Mouse (Mus musculus): Measurements from ENCODE around the gene Gm21256. TPM values are rescaled to one million over a fixed set of nuclear protein-coding genes. Genes with fewer than 3 reads are reported as not detected.
"Not testable (repeated sequence)": the region's sequence is repeated elsewhere in the genome, so short reads cannot be mapped to it uniquely, and the experiment has no call there.

The Gm21256 gene
- not detected for total RNA-seq (2021)

DNA sequence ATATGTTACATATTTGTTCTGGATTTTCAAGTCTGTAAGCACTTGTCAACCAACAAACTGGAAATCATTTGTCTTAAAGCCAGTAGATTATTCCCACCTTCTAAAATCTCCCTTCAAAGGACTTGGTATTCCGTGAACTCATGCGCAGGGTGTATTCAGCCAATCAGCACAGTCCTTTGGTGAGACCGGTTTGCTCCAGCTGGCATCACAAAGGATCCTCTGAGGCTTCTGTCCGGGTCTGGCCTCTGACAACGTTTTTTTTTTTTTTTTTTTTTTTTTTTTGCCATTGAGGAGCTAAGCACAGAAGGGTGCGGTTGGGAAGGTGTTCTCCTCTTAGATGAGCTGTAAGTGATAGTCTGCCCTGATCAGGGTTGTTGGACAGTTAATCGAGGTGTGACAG, at the start of gene Gm21256:
Gene Gm21256 (plus strand): TSS at position 301 of the 400 bp plus-strand sequence.
- DNase-seq (ENCODE audit: extremely low spot score in 1 of 2, low spot score in 1 of 2): not testable (repeated sequence)

Other genes starting within 250 kb of the Gm21256 start
- not detected for gene Gm21170, start 240.1 kb downstream of the Gm21256 start, total RNA-seq (2021)

Measured in layer of hippocampus, postnatal 25 days (tissue).